Mouse (Mus musculus): ENCODE results near the gene F7.

- no peak for TF ChIP-seq POLR2A (IDR thresholded peaks at IDR 0.05; ENCODE audit: borderline replicate concordance, extremely low read depth, low read depth, low read length)
- no peak for TF ChIP-seq CTCF (IDR thresholded peaks at IDR 0.05; ENCODE audit: insufficient read depth, low read length)
Measured at GRCm38 (mm10) chr8:13019560-13019959, 6.3 kb upstream of the F7 start.

All from lung, adult 2 months (tissue).